ENCODE assay signal across 8 mouse cellular contexts in genomic region chr10:116300824-116301223, GRCm38 (mm10). TPM values are rescaled to one million over a fixed set of nuclear protein-coding genes. Genes with fewer than 3 reads are reported as not detected.
A peak's percentile ranks its signal among the peaks of the same experiment; 100 is the strongest.
DNase-seq lines count a peak whose midpoint lies in the region; ATAC-seq lines count a peak whose summit lies in the region.
"Had no signal": no experiment of that assay in that cellular context is flagged by ENCODE, and none has a peak within 500 bp of the region (broad histone marks: within the 10 kb centered on the region; RNA-seq: fewer than 3 reads in every experiment).

No protein-coding gene starts in this region.

- peak overlapping the region; percentile 97 for H3K4me2 ChIP-seq in embryonic facial prominence, embryonic 12.5 days (replicated peaks)
- H3K4me2 ChIP-seq in intestine, embryonic 15.5 days (replicated peaks): peak overlapping the region; percentile 96
- H3K4me2 ChIP-seq in liver, embryonic 15.5 days: peak overlapping the region; percentile 47; the same call in 1 of the 2 replicates

- H3K4me3 ChIP-seq in brown adipose tissue, adult 24 weeks (ENCODE audit: insufficient read depth, low read depth, low read length): peak overlapping the region; percentile 49
- H3K4me3 ChIP-seq in embryonic facial prominence, embryonic 12.5 days: peak overlapping the region; percentile 48
- H3K4me3 ChIP-seq in intestine, embryonic 15.5 days (replicated peaks): peak overlapping the region; percentile 54
- H3K4me3 ChIP-seq in liver, embryonic 15.5 days (replicated peaks): peak overlapping the region; percentile 32

- H3K36me3 ChIP-seq in embryonic facial prominence, embryonic 12.5 days: no peaks in the 10 kb centered on the region
- no peaks in the 10 kb centered on the region for H3K36me3 ChIP-seq in intestine, embryonic 15.5 days
- no peaks in the 10 kb centered on the region for H3K36me3 ChIP-seq in liver, embryonic 15.5 days (replicated peaks)

- peaks cover 15% of the 10 kb centered on the region; the same call in 1 of the 2 replicates for H3K4me1 ChIP-seq in brown adipose tissue, adult 24 weeks (ENCODE audit: control insufficient read depth, insufficient read depth, insufficient read length, low read length)
- peaks cover 3% of the 10 kb centered on the region; the same call in 1 of the 2 replicates for H3K4me1 ChIP-seq in embryonic facial prominence, embryonic 12.5 days
- H3K4me1 ChIP-seq in intestine, embryonic 15.5 days (replicated peaks): peaks cover 18% of the 10 kb centered on the region; the same call in 1 of the 2 replicates
- H3K4me1 ChIP-seq in liver, embryonic 15.5 days (replicated peaks): no peaks in the 10 kb centered on the region

- DNase-seq in cerebellum, postnatal 14 days: no peak
- DNase-seq in retina, postnatal 1 day: no peak
- no peak for DNase-seq in spleen, postnatal 36 days (ENCODE audit: low spot score in 2 of 2)
- DNase-seq: cerebellum, adult 8-10 months had no signal

- peaks cover 32% of the 10 kb centered on the region for H3K27me3 ChIP-seq in embryonic facial prominence, embryonic 12.5 days
- 0 out of 2 replicates have a peak, but pooled peaks cover 9% of the 10 kb centered on the region for H3K27me3 ChIP-seq in intestine, embryonic 15.5 days (replicated peaks)
- peaks cover 27% of the 10 kb centered on the region for H3K27me3 ChIP-seq in liver, embryonic 15.5 days

- H3K9me3 ChIP-seq in embryonic facial prominence, embryonic 12.5 days: no peaks in the 10 kb centered on the region
- no peaks in the 10 kb centered on the region for H3K9me3 ChIP-seq in intestine, embryonic 15.5 days
- no peaks in the 10 kb centered on the region for H3K9me3 ChIP-seq in liver, embryonic 15.5 days (replicated peaks)

- peak overlapping the region; percentile 98 for H3K27ac ChIP-seq in brown adipose tissue, adult 24 weeks (replicated peaks; ENCODE audit: low read depth, low read length)
- H3K27ac ChIP-seq in embryonic facial prominence, embryonic 12.5 days: no peak overlapping the region
- H3K27ac ChIP-seq in intestine, embryonic 15.5 days: no peak overlapping the region
- no peak overlapping the region for H3K27ac ChIP-seq in liver, embryonic 15.5 days (replicated peaks)

- H3K9ac ChIP-seq in embryonic facial prominence, embryonic 12.5 days: peak overlapping the region; percentile 48
- peak overlapping the region; percentile 50; the same call in 1 of the 2 replicates for H3K9ac ChIP-seq in intestine, embryonic 15.5 days
- H3K9ac ChIP-seq in liver, embryonic 15.5 days: no peak overlapping the region

- 14% methylated on average over 7 of the region's 7 CpGs for WGBS in embryonic facial prominence, embryonic 12.5 days
- WGBS in intestine, embryonic 15.5 days: 35% methylated on average over 7 of the region's 7 CpGs
- 23% methylated on average over 7 of the region's 7 CpGs for WGBS in liver, embryonic 15.5 days (ENCODE audit: insufficient replicate concordance)

- ATAC-seq in embryonic facial prominence, embryonic 12.5 days (ENCODE audit: insufficient number of reproducible peaks, insufficient read depth, low FRiP score, low TSS enrichment): no peak
- 0 out of 2 replicates have a peak, but pooled peaks have one; percentile 2 for ATAC-seq in intestine, embryonic 15.5 days
- ATAC-seq in liver, embryonic 15.5 days (ENCODE audit: insufficient read depth): no peak; the same call in 1 of the 2 replicates

RNA-seq across cellular contexts. Expression of gene Ptprb, which starts 25.5 kb away (rescaled TPM):
- 16.1 and 19.0 TPM in 2 replicates for polyA plus RNA-seq in brown adipose tissue, adult 24 weeks (2012; ENCODE audit: insufficient read depth, insufficient read length, missing spikeins)
- 2.4 and 3.6 TPM in 2 replicates for polyA plus RNA-seq in embryonic facial prominence, embryonic 12.5 days (2016; fragmentation: Nextera tagmentation; extraction: Ambion mirVana)
- 4.6 and 4.7 TPM in 2 replicates for polyA plus RNA-seq in intestine, embryonic 15.5 days (2015; fragmentation: Nextera tagmentation; extraction: Ambion mirVana)
- polyA plus RNA-seq in liver, embryonic 15.5 days (2015; fragmentation: Nextera tagmentation; extraction: Ambion mirVana): 1.6 and 1.7 TPM in 2 replicates

Comparison
In these comparisons a context has a peak if more than half of its experiments do, and no peak if none do; other contexts are left out.
1. H3K4me2 ChIP-seq: peak in every context shown above with its lines; median percentile 97 in embryonic facial prominence, embryonic 12.5 days; 96 in intestine, embryonic 15.5 days; 47 in liver, embryonic 15.5 days.